Mouse (Mus musculus) kidney, embryonic 16.5 days (tissue): Measurements from ENCODE around the gene Cryba1. TPM values are rescaled to one million over a fixed set of nuclear protein-coding genes. Genes with fewer than 3 reads are reported as not detected.

ENCODE experiments used
- ATAC-seq: fragments of 200-750 bp; cut with Nextera tagmentation; 2 replicates; pipeline ENCODE4 v1.8.0; 2017; ENCODE audit warnings: moderate TSS enrichment; ENCODE audit not compliant: low FRiP score, low TSS enrichment
- H3K27ac ChIP-seq: fragments of 300-500 bp; sonication (generic); 2 replicates; pipeline ENCODE4 v1.5.1; 2014; ENCODE audit warnings: low read length
- H3K27me3 ChIP-seq: fragments of 300-500 bp; sonication (generic); 2 replicates; pipeline ENCODE4 v1.6.1; 2014; ENCODE audit warnings: low read length, control low read depth, mixed read lengths; ENCODE audit not compliant: insufficient read depth
- H3K36me3 ChIP-seq: fragments of 300-500 bp; sonication (generic); 2 replicates; pipeline ENCODE4 v1.6.1; 2014; ENCODE audit warnings: low read length, control low read depth, mixed read lengths; ENCODE audit not compliant: insufficient read depth
- H3K4me1 ChIP-seq: fragments of 300-500 bp; sonication (generic); 2 replicates; pipeline ENCODE4 v1.6.1; 2014; ENCODE audit warnings: low read length, control low read depth, mixed read lengths; ENCODE audit not compliant: insufficient read depth
- H3K4me2 ChIP-seq: fragments of 300-500 bp; sonication (generic); replicated peaks from 2 replicates; pipeline ENCODE4 v1.6.1; 2014; ENCODE audit warnings: low read depth, low read length
- H3K4me3 ChIP-seq: fragments of 300-500 bp; sonication (generic); 2 replicates; pipeline ENCODE4 v1.5.1; 2014; ENCODE audit warnings: mild to moderate bottlenecking, low read length
- H3K9ac ChIP-seq: fragments of 300-500 bp; sonication (generic); replicated peaks from 2 replicates; pipeline ENCODE4 v1.6.1; 2014; ENCODE audit warnings: low read length
- H3K9me3 ChIP-seq: fragments of 300-500 bp; sonication (generic); 2 replicates; pipeline ENCODE4 v1.6.1; 2016; ENCODE audit warnings: low read length, control low read depth
- WGBS: fragments of 180-500 bp; shearing (Covaris S2); extraction: QIAGEN DNeasy Blood & Tissue Kit; methylation state at CpG from one replicate; pipeline ENCODE4 v1.1.7; 2014; 5-methylcytosine and 5-hydroxymethylcytosine counted together
- polyA plus RNA-seq: library from polyadenylated mRNA; unstranded; fragments of >200 nt; fragmentation: Nextera tagmentation; extraction: Ambion mirVana; gene quantifications from 2 replicates; pipeline ENCODE4 v1.2.1, GENCODE M21; 2015

Cryba1 gene
- polyA plus RNA-seq: not detected in 2 replicates

DNA sequence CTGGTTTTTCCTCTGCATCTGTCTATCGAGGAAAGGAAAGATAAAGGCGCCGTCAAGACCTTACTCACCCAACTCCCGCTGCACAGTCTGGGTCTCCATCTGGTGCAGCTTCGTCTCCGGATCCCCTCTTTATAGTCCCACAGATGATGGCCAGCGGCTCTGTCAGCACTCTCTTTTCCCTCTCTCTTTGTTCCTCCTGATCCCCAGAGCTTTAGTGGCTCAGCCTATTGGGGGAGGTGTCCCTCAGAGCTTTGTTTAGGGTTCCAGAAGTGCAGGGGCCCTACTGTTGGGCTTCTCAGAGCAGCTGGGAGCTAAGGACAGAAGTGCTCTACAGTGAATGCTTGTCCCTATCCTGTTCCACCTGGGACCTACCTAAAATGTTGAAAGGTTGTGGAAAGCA lies at the start of gene Cryba1:
Gene Cryba1, minus strand, starts transcription at position 101 of the 400 bp plus-strand sequence.
- Histone ChIP-seq H3K27ac (no peak within 1 kb of the TSS), H3K9ac (no peak within 1 kb of the TSS), H3K4me1 (no peaks in the 10 kb centered on the region), H3K9me3 (no peaks in the 10 kb centered on the region), H3K4me3 (no peak within 1 kb of the TSS), H3K27me3 (no peaks in the 10 kb centered on the region), H3K36me3 (no peaks in the 10 kb centered on the region), H3K4me2 (no peak within 1 kb of the TSS)
- no peak for ATAC-seq
- WGBS: 55% methylated on average over 7 of the region's 7 CpGs

DNA sequence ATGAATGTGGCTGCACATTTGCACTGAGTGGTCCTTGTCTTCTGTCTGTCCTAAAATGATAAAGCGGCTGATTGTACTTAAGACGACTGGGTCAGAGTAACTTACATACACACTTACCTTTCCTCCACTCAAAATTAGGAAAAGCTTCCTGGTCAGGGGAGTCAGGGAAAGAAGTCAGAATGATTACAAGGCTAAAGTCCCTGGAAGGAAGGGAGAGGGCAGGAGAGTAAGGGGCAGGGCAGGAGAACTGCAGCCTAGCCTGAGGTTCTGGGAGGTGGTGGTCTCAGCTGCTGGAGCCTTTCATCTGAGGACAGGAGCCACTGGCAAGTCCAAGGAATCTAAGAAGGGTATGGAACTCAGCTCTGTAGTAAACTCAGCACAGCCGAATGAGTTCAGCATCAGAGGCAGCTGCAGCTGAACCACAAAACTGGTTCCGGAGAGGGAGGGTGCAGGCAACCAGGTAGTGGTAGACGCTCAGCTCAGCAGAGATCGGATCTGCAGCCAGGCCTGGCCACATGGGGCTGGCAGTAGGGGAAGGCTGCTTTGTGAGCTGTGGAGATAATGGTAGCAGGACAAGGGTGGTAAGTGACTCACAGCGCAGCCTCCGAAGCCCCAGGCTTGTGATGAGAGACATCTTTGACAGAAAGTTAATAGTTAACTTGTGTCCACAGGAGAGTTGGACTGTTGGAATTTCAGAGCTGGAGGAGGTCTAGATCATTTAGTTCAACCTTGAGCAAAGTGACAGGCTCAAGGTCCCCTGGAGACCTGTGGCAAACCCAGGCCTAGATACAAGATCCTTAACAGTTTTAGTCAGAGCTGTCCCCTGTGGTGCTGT lies 47.0 kb upstream of the Cryba1 start:
- 58% methylated on average over 8 of the region's 8 CpGs for WGBS
- Histone ChIP-seq H3K36me3 (no peaks in the 10 kb centered on the region), H3K27me3 (no peaks in the 10 kb centered on the region), H3K27ac (peak overlapping the region; percentile 92), H3K4me2 (0 out of 2 replicates have a peak overlapping the region, but pooled peaks have one; percentile 7), H3K9ac (peak overlapping the region; percentile 33), H3K4me3 (no peak overlapping the region), H3K9me3 (no peaks in the 10 kb centered on the region), H3K4me1 (peaks cover 23% of the 10 kb centered on the region)
- peak; percentile 89 for ATAC-seq

DNA sequence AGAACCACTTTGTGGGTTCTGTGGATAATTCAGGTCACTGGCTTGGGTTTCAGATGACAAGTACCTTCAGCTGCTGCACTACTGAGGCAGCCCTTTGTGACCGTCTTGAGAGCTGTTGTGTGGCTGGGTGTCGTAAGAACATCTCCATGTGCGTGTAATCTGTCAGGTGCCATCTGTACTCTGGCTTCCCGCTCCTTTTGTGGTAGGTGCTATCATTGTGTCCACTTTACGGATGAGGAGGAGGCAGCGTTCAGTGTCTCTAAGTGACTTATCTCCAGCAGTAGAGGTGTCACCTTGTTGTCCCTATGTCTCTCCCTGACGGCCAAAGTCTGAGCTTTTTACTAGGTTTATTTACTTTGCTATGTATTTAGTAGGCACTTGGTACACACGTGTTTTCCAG lies 45.3 kb upstream of the Cryba1 start:
- H3K4me1 ChIP-seq: peaks cover 34% of the 10 kb centered on the region
- H3K27ac ChIP-seq: no peak overlapping the region
- no peaks in the 10 kb centered on the region for H3K36me3 ChIP-seq
- ATAC-seq: no peak
- H3K4me2 ChIP-seq: no peak overlapping the region
- H3K9me3 ChIP-seq: no peaks in the 10 kb centered on the region
- no peak overlapping the region for H3K9ac ChIP-seq
- no peak overlapping the region for H3K4me3 ChIP-seq
- H3K27me3 ChIP-seq: no peaks in the 10 kb centered on the region
- 72% methylated on average over 8 of the region's 8 CpGs for WGBS

DNA sequence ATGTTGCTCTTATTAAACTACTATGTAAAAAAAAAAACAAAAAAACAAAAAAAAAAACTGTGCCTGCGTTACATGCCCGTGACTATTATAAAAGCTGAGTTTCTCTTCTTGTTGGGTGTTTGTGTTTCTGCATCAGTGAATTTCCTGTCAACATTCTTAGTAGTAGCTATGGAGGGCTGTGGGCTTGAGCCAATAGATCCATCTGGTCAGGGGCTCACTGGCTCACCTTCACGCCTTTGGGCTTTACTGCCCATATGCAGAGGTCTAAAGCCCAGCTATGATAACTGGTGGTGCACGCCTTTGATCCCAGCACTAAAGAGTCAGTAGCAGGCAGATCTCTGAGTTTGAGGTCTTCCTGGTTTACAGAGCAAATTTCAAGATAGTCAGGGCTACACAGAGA lies 44.4 kb upstream of the Cryba1 start:
- H3K4me3 ChIP-seq: no peak overlapping the region
- H3K36me3 ChIP-seq: no peaks in the 10 kb centered on the region
- H3K4me2 ChIP-seq: no peak overlapping the region
- peaks cover 43% of the 10 kb centered on the region for H3K4me1 ChIP-seq
- ATAC-seq: no peak
- H3K9ac ChIP-seq: no peak overlapping the region
- no peaks in the 10 kb centered on the region for H3K9me3 ChIP-seq
- no peak overlapping the region for H3K27ac ChIP-seq
- WGBS: 70% methylated on average over 4 of the region's 4 CpGs
- H3K27me3 ChIP-seq: no peaks in the 10 kb centered on the region

DNA sequence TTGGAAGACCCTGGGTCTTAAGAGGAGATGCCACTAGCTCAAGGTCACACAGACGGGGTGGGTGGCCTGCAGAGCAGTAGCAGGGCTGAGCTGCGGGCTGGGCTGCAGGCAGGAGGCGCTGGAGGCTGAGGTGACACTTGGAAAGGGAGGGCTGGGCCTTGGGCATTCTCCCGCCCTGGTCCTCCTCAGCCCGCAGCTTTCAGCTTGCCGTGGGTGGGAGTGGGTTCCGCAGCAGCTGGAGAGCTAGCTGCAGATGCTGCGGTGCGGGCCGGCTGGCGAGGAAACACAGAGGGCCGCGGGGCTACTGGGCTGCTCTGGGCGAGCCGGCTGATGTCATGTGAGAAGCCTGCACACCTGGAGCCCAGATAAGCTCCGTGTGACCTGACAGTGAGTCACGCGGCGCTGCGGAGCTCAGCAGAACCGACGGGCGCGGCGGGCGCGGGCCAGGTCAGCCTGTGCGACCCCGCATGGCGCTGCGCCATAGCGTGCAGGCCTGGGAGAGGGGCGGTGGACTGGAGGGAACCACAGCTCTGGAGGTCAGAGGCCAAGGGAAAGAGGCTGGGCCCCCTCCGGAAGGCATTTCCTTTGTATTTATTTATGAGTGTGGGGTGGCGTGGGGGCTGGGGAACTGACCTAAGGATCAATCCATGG lies 41.4 kb upstream of the Cryba1 start:
- ATAC-seq: peak; percentile 72
- Histone ChIP-seq H3K4me2 (peak overlapping the region; percentile 74), H3K27ac (peak overlapping the region; percentile 91), H3K9me3 (no peaks in the 10 kb centered on the region), H3K4me1 (peaks cover 44% of the 10 kb centered on the region), H3K36me3 (no peaks in the 10 kb centered on the region), H3K27me3 (no peaks in the 10 kb centered on the region), H3K4me3 (peak overlapping the region; percentile 44), H3K9ac (peak overlapping the region; percentile 65)
- WGBS: under 1% methylated on average over 35 of the region's 35 CpGs

- no peak for ATAC-seq
- Histone ChIP-seq H3K4me1 (peaks cover 44% of the 10 kb centered on the region), H3K4me2 (peak overlapping the region; percentile 74), H3K9ac (peak overlapping the region; percentile 39; the same call in 1 of the 2 replicates), H3K27me3 (no peaks in the 10 kb centered on the region), H3K9me3 (no peaks in the 10 kb centered on the region), H3K27ac (peak overlapping the region; percentile 91), H3K4me3 (peak overlapping the region; percentile 17), H3K36me3 (no peaks in the 10 kb centered on the region)
- WGBS: 41% methylated on average over 4 of the region's 4 CpGs
Measured at GRCm38 (mm10) chr11:77765459-77765777, 40.3 kb upstream of the Cryba1 start.

DNA sequence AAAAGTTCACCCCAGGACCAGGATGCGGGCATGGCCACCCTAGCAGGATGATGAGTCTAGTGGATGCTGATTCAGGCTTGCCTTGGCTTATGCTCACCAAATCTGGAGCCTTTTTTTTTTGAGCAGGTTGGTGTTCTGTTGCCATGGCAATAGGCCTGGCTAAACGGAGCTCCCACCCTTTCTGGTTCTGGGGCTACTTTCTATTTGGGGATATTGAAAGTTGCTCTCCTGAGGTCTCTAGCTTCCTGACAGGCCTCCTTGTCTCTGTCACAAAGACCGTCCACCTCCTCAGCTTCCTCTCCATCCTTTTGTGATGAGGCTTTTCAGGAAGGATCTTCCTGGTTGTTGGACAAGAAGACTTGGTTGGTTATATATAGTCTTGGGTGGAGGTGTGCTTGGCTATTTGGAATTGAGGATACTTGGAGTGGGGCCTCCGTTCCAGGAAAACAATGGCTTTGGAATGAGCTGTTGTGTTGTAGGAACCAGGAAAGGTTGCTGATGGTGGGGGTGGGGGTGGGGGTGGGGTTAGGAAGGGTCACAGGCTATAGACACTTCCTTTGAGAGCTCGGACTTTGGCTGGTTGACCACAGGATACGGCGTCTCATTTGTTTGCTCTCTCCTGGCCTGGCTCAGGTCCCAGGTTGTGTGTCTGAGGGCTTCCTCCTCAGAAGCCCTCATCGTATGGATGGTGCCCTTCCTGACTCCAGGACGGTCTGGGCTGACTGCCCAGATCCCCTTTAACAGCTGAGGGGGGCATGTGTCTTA lies 39.8 kb upstream of the Cryba1 start:
- Histone ChIP-seq H3K4me3 (peak overlapping the region; percentile 80), H3K27ac (peak overlapping the region; percentile 91), H3K9me3 (no peaks in the 10 kb centered on the region), H3K36me3 (no peaks in the 10 kb centered on the region), H3K4me2 (peak overlapping the region; percentile 74), H3K27me3 (no peaks in the 10 kb centered on the region), H3K4me1 (peaks cover 43% of the 10 kb centered on the region), H3K9ac (peak overlapping the region; percentile 39; the same call in 1 of the 2 replicates)
- WGBS: 48% methylated on average over 9 of the region's 9 CpGs
- ATAC-seq: peak; percentile 33; the same call in 1 of the 2 replicates

GRCm38 (mm10) chr11:77763673-77764340 lies 38.7 kb upstream of the Cryba1 start:
- 5% methylated on average over 23 of the region's 26 CpGs for WGBS
- no peaks in the 10 kb centered on the region for H3K36me3 ChIP-seq
- peak; percentile 36 for ATAC-seq
- H3K9me3 ChIP-seq: no peaks in the 10 kb centered on the region
- peak overlapping the region; percentile 91 for H3K27ac ChIP-seq
- H3K4me3 ChIP-seq: peak overlapping the region; percentile 80
- H3K27me3 ChIP-seq: no peaks in the 10 kb centered on the region
- H3K4me2 ChIP-seq: peak overlapping the region; percentile 74
- peaks cover 38% of the 10 kb centered on the region for H3K4me1 ChIP-seq
- peak overlapping the region; percentile 91 for H3K9ac ChIP-seq
